Mouse (Mus musculus): Measurements from ENCODE around the gene Gm19426.
"Not testable (repeated sequence)": the region's sequence is repeated elsewhere in the genome, so short reads cannot be mapped to it uniquely, and the experiment has no call there.

Gm19426 gene

GRCm38 (mm10) chr2:84750115-84750514 lies 6.7 kb upstream of the Gm19426 start:
- DNase-seq (ENCODE audit: low read depth, low spot score): no peak

GRCm38 (mm10) chr2:84744126-84744525 lies 671 bp upstream of the Gm19426 start:
- no peak for DNase-seq (ENCODE audit: low read depth, low spot score)

- DNase-seq (ENCODE audit: low read depth, low spot score): no peak
These were observed 788 bp downstream of the Gm19426 start for GRCm38 (mm10) chr2:84742451-84743283.

GRCm38 (mm10) chr2:84741841-84742450 lies 1.5 kb downstream of the Gm19426 start:
- no peak for DNase-seq (ENCODE audit: low read depth, low spot score)

- no peak for DNase-seq (ENCODE audit: low read depth, low spot score)
These were observed 2.7 kb downstream of the Gm19426 start for GRCm38 (mm10) chr2:84740608-84741333.

GRCm38 (mm10) chr2:84738271-84738911 lies 5.1 kb downstream of the Gm19426 start:
- DNase-seq (ENCODE audit: low read depth, low spot score): no peak

GRCm38 (mm10) chr2:84737451-84737925 lies 6.0 kb downstream of the Gm19426 start:
- no peak for DNase-seq (ENCODE audit: low read depth, low spot score)

GRCm38 (mm10) chr2:84736312-84737161 lies 6.9 kb downstream of the Gm19426 start:
- no peak for DNase-seq (ENCODE audit: low read depth, low spot score)

- DNase-seq (ENCODE audit: low read depth, low spot score): no peak
These were observed 8.0 kb downstream of the Gm19426 start for GRCm38 (mm10) chr2:84735346-84735920.

- no peak for DNase-seq (ENCODE audit: low read depth, low spot score)
These were observed 8.5 kb downstream of the Gm19426 start for GRCm38 (mm10) chr2:84734919-84735318.

- DNase-seq (ENCODE audit: low read depth, low spot score): no peak
These were observed 9.0 kb downstream of the Gm19426 start for GRCm38 (mm10) chr2:84734351-84734864.

GRCm38 (mm10) chr2:84733579-84734300 lies 9.7 kb downstream of the Gm19426 start, which contains the start of gene Ypel4:
Ypel4 (plus strand) TSS chr2:84734058.
- DNase-seq (ENCODE audit: low read depth, low spot score): no peak

- DNase-seq (ENCODE audit: low read depth, low spot score): no peak
These were observed 11.1 kb downstream of the Gm19426 start for GRCm38 (mm10) chr2:84732394-84732793.

GRCm38 (mm10) chr2:84731206-84731605 lies 12.2 kb downstream of the Gm19426 start:
- DNase-seq (ENCODE audit: low read depth, low spot score): no peak

- DNase-seq (ENCODE audit: low read depth, low spot score): not testable (repeated sequence)
These were observed 15.3 kb downstream of the Gm19426 start for GRCm38 (mm10) chr2:84728191-84728590.

- peak; percentile 91 for DNase-seq (ENCODE audit: low read depth, low spot score)
These were observed 16.1 kb downstream of the Gm19426 start, which contains the start of gene Clp1 for GRCm38 (mm10) chr2:84727172-84727858. Clp1 (minus strand) TSS chr2:84727350.

- DNase-seq (ENCODE audit: low read depth, low spot score): no peak
These were observed 16.7 kb downstream of the Gm19426 start for GRCm38 (mm10) chr2:84726716-84727115.

GRCm38 (mm10) chr2:84725770-84726169 lies 17.7 kb downstream of the Gm19426 start:
- no peak for DNase-seq (ENCODE audit: low read depth, low spot score)

GRCm38 (mm10) chr2:84723856-84724255 lies 19.6 kb downstream of the Gm19426 start:
- no peak for DNase-seq (ENCODE audit: low read depth, low spot score)
